Mouse (Mus musculus) testis, postnatal 10 days (tissue): ENCODE data around the gene Cenpi.

Experiments
- DNase-seq: peaks from one replicate; pipeline ENCODE4 v3.0.0; 2021; ENCODE audit warnings: low spot score

Gene Cenpi

DNA sequence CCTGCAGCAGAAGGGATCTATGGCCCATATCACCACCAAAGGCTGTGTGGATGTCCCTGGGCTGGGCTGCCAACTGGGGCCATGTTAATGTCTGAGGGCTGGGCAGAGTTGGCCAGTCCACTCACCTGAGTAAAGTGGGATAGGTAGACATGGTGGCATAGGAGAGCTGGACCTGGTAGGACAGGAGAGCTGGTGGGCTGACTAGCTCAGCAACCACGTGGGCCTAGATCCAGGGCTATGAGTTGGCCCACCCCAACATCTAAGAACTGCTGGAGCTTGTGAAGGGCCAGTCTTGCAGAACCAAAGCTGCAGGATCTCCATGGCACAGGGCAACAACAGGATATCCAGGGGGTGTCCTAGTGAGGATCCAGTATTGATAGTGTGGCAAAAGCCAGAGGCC is 57.5 kb downstream of the Cenpi start:
- DNase-seq = no peak

DNA sequence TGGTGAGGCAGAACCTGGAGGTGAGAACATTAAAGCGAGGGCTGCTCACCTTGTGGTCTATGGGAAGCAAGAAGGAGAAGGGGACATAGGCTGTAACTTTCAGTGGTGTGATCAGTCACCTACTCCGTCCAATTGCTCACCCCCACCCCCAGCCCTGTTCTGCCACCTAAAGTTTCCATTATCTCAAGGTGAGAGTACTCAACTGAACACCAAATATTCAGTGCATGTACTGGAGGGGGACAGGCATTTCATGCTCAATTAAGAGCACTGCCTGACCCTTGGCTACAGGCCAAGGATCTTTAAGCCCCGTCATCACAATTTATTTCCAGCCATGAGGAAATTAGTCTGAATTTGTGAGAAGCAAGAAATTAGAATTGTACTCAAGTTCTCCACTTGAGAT is 58.7 kb downstream of the Cenpi start:
- no peak for DNase-seq

DNA sequence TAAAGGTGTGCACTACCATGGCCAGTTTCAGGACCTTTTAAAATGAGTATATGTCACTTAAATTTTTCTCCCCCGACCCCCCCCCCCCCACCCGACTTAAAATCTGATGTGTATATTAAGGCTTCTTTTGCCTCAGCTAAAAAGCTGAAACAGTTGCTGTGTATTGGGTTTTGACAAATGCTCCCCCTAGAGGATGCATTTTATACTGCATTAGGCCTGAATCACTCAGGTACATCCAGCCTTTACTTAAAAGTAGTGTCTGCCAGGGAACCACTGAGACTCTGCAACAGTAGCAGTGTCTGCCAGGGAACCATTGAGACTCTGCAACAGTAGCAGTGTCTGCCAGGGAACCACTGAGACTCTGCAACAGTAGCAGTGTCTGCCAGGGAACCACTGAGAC is 63.4 kb downstream of the Cenpi start:
- DNase-seq = no peak

DNA sequence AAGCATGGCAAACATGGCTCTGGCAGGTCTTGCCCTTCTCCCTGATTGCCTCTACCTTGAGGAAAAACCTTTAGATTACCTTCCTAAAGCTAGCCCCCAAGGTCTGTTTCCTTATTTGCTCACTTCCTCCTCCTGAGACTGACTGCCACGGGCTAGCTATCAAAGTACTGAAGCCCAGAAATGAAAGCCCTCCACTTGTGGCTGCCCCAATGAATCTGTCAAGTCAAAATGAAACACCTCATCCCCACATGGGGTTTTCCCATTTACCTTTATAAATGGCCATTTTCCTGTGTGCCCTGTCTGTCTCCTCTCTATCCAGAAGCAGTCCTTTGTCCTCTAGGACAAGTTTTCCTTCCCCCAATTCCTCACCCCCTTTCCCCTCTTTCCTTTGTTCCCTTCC is 66.3 kb downstream of the Cenpi start:
- no peak for DNase-seq

DNA sequence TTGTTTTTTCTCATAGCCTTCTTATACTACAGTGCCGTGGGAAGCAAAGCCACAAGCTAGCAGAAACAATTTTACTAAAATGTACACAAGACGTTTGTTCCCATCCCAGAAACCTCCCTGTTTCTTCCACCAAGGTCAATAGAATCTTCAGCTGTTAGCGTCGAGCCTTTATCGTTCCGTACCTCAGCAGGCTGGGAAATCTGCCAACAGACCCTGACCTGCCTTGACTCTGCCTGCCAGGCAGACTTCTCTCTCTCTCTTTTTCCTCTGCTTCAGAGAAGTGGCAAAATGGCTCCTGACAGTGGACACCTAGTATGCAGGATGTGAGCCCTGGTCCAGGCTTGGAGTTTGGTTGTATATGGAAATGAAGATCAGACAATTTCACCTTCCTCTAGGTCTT is 77.0 kb downstream of the Cenpi start:
- DNase-seq = peak; percentile 49

DNA sequence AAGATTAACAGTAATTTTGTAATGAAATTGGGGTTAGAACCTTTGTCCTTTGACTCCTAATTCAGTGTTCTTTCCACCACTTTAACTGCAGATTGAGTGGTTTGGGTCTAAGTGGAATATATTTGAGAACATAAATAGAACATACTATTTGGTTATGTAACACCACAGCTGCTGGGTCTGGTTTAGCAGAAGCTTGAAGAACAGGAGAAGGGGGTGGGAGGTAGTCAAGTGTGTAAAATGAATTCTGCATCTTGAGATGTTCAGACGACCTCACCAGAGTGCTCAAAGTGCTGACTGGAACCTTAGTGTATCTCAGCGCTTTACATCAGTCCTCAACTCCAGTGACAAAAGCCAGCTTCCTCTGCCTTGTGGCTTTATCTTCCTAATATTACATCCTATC is 91.1 kb downstream of the Cenpi start:
- no peak for DNase-seq

DNA sequence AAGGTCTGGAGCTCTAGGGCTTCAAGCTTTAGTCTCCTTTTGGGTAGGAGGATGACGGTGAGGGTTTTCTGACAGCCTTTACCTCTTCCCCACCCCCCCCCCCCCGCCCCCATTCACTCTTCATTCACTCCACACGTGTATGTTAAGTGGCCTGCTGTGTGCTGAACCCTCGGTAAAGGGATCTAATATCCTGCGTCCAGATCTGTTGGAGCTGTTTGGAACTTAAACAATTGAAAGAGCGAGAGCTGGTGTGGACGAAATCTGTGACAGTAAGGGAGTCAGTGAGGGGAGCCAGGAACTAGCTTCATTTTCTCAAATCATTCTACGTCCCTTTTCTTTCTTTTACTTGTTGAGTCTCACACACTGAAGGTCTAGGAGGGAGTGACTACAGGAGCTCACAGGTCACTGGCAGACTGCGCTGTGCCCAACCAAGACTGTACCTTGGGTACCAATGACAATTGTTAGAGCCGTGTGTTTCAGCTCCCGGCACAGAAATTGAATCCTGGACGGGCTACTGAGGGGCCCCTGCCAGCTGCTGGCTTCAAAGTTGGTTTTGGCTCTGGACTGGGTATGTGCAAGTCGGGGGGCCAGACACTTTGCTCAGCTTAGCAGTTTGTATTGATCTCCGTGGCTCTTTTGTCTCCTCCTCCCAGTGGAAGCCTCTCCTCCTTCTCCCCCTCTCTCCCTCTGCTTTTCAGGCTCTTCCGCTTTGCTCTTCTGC is 96.1 kb downstream of the Cenpi start, which contains the start of gene Drp2:
Gene Drp2, plus strand, starts transcription at position 689 of the 721 bp plus-strand sequence.
- no peak for DNase-seq

DNA sequence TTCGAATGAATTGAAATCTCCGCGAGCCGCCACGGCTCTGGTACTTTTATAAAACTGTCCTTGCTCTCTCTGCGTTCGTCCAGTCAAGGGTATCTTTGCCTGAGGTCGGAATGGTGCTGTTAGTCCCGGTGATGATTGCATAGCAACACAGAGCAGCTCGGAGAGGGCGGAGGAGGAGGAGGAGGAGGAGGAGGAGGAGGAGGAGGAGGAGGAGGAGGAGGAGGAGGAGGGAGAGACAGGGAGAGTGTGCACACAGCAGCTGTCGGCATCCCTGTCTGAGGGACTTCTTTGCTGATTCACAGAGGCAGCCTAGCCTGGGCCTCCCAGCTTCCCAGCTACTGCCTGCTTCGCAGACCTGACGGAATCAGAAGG is 96.7 kb downstream of the Cenpi start:
- peak; percentile 38 for DNase-seq

DNA sequence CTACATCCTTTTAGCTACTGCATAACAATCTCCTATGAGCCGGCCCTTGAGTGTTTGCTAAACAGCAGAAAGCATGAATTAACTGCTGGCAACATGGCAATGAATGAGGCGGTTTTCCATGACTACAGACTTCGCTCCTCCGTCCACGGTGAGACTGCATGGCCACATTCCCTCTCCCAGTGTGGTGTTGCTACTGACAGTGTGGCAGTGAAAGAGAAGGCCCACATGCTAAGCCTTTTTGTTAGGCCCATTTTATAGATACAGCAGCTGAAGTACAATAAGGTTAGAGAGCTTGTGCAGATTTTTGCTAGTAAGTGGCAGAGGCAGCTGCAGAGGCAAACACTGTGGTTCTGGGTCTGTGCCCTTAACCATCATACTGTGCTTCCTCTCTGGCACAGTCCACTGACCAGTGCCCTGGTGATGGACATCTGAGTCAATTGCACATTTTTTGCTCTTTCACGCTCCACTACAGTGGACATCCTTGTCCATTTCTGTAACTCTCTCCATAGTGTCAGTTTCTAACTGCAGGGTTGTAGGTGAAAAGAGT is 101.5 kb downstream of the Cenpi start:
- DNase-seq = no peak

DNA sequence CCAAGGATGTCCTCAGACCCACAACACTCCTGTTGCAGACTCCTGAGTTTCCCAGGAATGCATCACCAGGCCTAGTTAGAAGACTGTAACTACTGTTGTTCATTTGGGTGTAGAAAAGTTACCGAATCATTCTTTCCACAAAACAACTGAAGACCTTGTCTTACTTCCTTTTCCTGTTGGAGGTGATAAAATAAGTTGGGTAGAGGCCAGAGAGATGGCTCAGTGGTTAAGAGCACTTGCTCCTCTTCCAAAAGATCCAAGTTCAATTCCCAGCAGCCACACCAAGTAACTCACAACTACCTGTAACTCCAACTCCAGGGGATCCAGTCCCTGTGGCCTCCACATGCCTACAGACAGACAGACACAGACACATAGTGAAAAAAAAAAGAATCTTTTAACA is 104.2 kb downstream of the Cenpi start:
- DNase-seq = no peak
